Mouse (Mus musculus) liver, adult 2 months (tissue): ENCODE data around the gene Oosp2. TPM values are rescaled to one million over a fixed set of nuclear protein-coding genes. Genes with fewer than 3 reads are reported as not detected.

ENCODE experiments used
- DNase-seq: peaks from one replicate; pipeline ENCODE4 v3.0.0-alpha.2; 2011; ENCODE audit warnings: low read depth, low spot score; ENCODE audit errors: extremely low read depth
- H3K27ac ChIP-seq: fragments of 200-500 bp; replicated peaks from 2 replicates; pipeline ENCODE4 v1.5.1; 2012; ENCODE audit warnings: low read depth, mild to moderate bottlenecking, control low read depth, inconsistent platforms, low read length; ENCODE audit not compliant: insufficient read depth
- H3K27me3 ChIP-seq: fragments of 200-500 bp; 2 replicates; pipeline ENCODE4 v1.6.1; 2012; ENCODE audit warnings: mild to moderate bottlenecking, moderate library complexity, low read length, inconsistent platforms; ENCODE audit not compliant: control insufficient read depth, insufficient read depth
- H3K36me3 ChIP-seq: fragments of 200-500 bp; 2 replicates; pipeline ENCODE4 v1.6.1; 2012; ENCODE audit warnings: low read length, inconsistent platforms; ENCODE audit not compliant: control insufficient read depth, insufficient read depth
- H3K4me1 ChIP-seq: fragments of 200-500 bp; 2 replicates; pipeline ENCODE4 v1.6.1; 2011; ENCODE audit warnings: low read length; ENCODE audit not compliant: control insufficient read depth, insufficient read depth
- H3K4me3 ChIP-seq: fragments of 200-500 bp; 2 replicates; pipeline ENCODE4 v1.5.1; 2011; ENCODE audit warnings: low read depth, mild to moderate bottlenecking, control low read depth, low read length, moderate library complexity; ENCODE audit not compliant: insufficient read depth
- H3K79me2 ChIP-seq: fragments of 200-500 bp; 2 replicates; pipeline ENCODE4 v1.6.1; 2012; ENCODE audit warnings: inconsistent platforms, mild to moderate bottlenecking, low read length, moderate library complexity; ENCODE audit not compliant: control insufficient read depth, insufficient read depth
- H3K9ac ChIP-seq: fragments of 200-500 bp; 2 replicates; pipeline ENCODE4 v1.6.1; 2012; ENCODE audit warnings: low read depth, mild to moderate bottlenecking, control low read depth, inconsistent platforms, low read length
- CTCF ChIP-seq: fragments of 200-500 bp; IDR thresholded peaks from 2 replicates; pipeline ENCODE4 v1.5.1; 2011; ENCODE audit warnings: low read depth, low read length, control low read depth
- POLR2A ChIP-seq: fragments of 200-500 bp; IDR thresholded peaks from 2 replicates; pipeline ENCODE4 v1.6.1; 2011; ENCODE audit warnings: low read length, control low read depth; ENCODE audit not compliant: insufficient read depth; ENCODE audit errors: extremely low read depth
- WGBS: fragments of 180-500 bp; shearing (Covaris S2); methylation state at CpG from one replicate; pipeline ENCODE4 v1.1.7; 2018; 5-methylcytosine and 5-hydroxymethylcytosine counted together
- polyA plus RNA-seq: library from polyadenylated mRNA; depleted of rRNA; stranded (reverse); fragments of >200 nt; gene quantifications from 2 replicates; pipeline ENCODE4 v1.2.3, GENCODE M21; 2012
- total RNA-seq: library from RNA; depleted of rRNA; stranded (reverse); fragments of >200 nt; gene quantifications from 2 replicates; pipeline ENCODE4 v1.2.3, GENCODE M21; 2014

Oosp2 gene
- total and polyA plus RNA-seq, 2 experiments: not detected

GRCm38 (mm10) chr19:11634330-11634729 lies 26.0 kb downstream of the Oosp2 start:
- DNase-seq: no peak
- TF ChIP-seq POLR2A (no peak), CTCF (no peak)
- Histone ChIP-seq H3K27me3 (no peaks in the 10 kb centered on the region), H3K4me3 (no peak overlapping the region), H3K27ac (no peak overlapping the region), H3K9ac (no peak overlapping the region), H3K4me1 (no peaks in the 10 kb centered on the region), H3K79me2 (no peaks in the 10 kb centered on the region), H3K36me3 (no peaks in the 10 kb centered on the region)
- 77% methylated on average over 2 of the region's 2 CpGs for WGBS

GRCm38 (mm10) chr19:11633732-11634131 lies 26.6 kb downstream of the Oosp2 start:
- H3K79me2 ChIP-seq: no peaks in the 10 kb centered on the region
- TF ChIP-seq POLR2A: no peak

GRCm38 (mm10) chr19:11625231-11625630 lies 35.1 kb downstream of the Oosp2 start:
- Histone ChIP-seq H3K4me1 (no peaks in the 10 kb centered on the region), H3K4me3 (no peak overlapping the region), H3K27ac (no peak overlapping the region), H3K36me3 (no peaks in the 10 kb centered on the region), H3K27me3 (no peaks in the 10 kb centered on the region), H3K9ac (no peak overlapping the region), H3K79me2 (no peaks in the 10 kb centered on the region)
- no peak for DNase-seq
- 83% methylated on average over 5 of the region's 5 CpGs for WGBS
- no peak for TF ChIP-seq CTCF
- no peak for TF ChIP-seq POLR2A

More at GRCm38 (mm10) chr19:11633732-11634131, 26.6 kb downstream of the Oosp2 start:
- Histone ChIP-seq H3K27ac (no peak overlapping the region), H3K4me1 (no peaks in the 10 kb centered on the region), H3K9ac (no peak overlapping the region), H3K36me3 (no peaks in the 10 kb centered on the region), H3K27me3 (no peaks in the 10 kb centered on the region), H3K4me3 (no peak overlapping the region)
- WGBS: 80% methylated on average over 1 of the region's 1 CpGs
- no peak for DNase-seq

GRCm38 (mm10) chr19:11624800-11625199 lies 35.6 kb downstream of the Oosp2 start:
- TF ChIP-seq POLR2A (no peak), CTCF (no peak)
- Histone ChIP-seq H3K27me3 (no peaks in the 10 kb centered on the region), H3K9ac (no peak overlapping the region), H3K4me1 (no peaks in the 10 kb centered on the region), H3K79me2 (no peaks in the 10 kb centered on the region), H3K36me3 (no peaks in the 10 kb centered on the region), H3K27ac (no peak overlapping the region), H3K4me3 (no peak overlapping the region)
- DNase-seq: no peak

GRCm38 (mm10) chr19:11623551-11623950 lies 36.8 kb downstream of the Oosp2 start, which contains the start of gene Ms4a2:
TSS of gene Ms4a2 (minus strand) at chr19:11623719.
- Histone ChIP-seq H3K27ac (no peak within 1 kb of the TSS), H3K9ac (no peak within 1 kb of the TSS), H3K27me3 (no peaks in the 10 kb centered on the region), H3K4me1 (no peaks in the 10 kb centered on the region), H3K79me2 (no peaks in the 10 kb centered on the region), H3K36me3 (no peaks in the 10 kb centered on the region), H3K4me3 (no peak within 1 kb of the TSS)
- DNase-seq: no peak
- TF ChIP-seq POLR2A: no peak
- no peak for TF ChIP-seq CTCF
- 91% methylated on average over 2 of the region's 2 CpGs for WGBS

GRCm38 (mm10) chr19:11617983-11618382 lies 42.4 kb downstream of the Oosp2 start:
- H3K27ac ChIP-seq: no peak overlapping the region
- H3K79me2 ChIP-seq: no peaks in the 10 kb centered on the region
- H3K9ac ChIP-seq: no peak overlapping the region
- no peak overlapping the region for H3K4me3 ChIP-seq
- DNase-seq: no peak
- H3K27me3 ChIP-seq: no peaks in the 10 kb centered on the region
- TF ChIP-seq POLR2A (no peak), CTCF (no peak)
- H3K36me3 ChIP-seq: no peaks in the 10 kb centered on the region
- no peaks in the 10 kb centered on the region for H3K4me1 ChIP-seq
